22 mouse cellular contexts compared by ENCODE assay signal in genomic region chr6:37245757-37246156, GRCm38 (mm10). TPM values are rescaled to one million over a fixed set of nuclear protein-coding genes. Genes with fewer than 3 reads are reported as not detected.
DNase-seq lines count a peak whose midpoint lies in the region; ATAC-seq and TF ChIP-seq lines count a peak whose summit lies in the region.
"Had no signal": no experiment of that assay in that cellular context is flagged by ENCODE, and none has a peak within 500 bp of the region (broad histone marks: within the 10 kb centered on the region; RNA-seq: fewer than 3 reads in every experiment).

No protein-coding gene starts in this region.

- peaks cover 7% of the 10 kb centered on the region; the same call in 1 of the 2 replicates for H3K4me1 ChIP-seq in forebrain, embryonic 14.5 days (ENCODE audit: control insufficient read depth, insufficient read depth, low read length)
- H3K4me1 ChIP-seq in forebrain, embryonic 11.5 days (replicated peaks; ENCODE audit: control insufficient read depth, insufficient read depth, low read length), result no peaks in the 10 kb centered on the region
- no peaks in the 10 kb centered on the region; the same call in 1 of the 2 replicates for H3K4me1 ChIP-seq in hindbrain, postnatal 0 days (ENCODE audit: insufficient read depth, low read length)
- no peaks in the 10 kb centered on the region; the same call in 1 of the 2 replicates for H3K4me1 ChIP-seq in hindbrain, embryonic 16.5 days (ENCODE audit: control insufficient read depth, insufficient read depth, low read depth, low read length)
- peaks cover 9% of the 10 kb centered on the region for H3K4me1 ChIP-seq in neural tube, embryonic 15.5 days
- H3K4me1 ChIP-seq in forebrain, postnatal 0 days (ENCODE audit: insufficient read depth), result peaks cover 18% of the 10 kb centered on the region
- H3K4me1 ChIP-seq: embryonic facial prominence, embryonic 13.5 days; limb, embryonic 12.5 days; liver, embryonic 12.5 days had no signal

- no peak overlapping the region for H3K4me3 ChIP-seq in forebrain, embryonic 14.5 days (ENCODE audit: low read depth, low read length)
- no peak overlapping the region for H3K4me3 ChIP-seq in forebrain, embryonic 11.5 days (ENCODE audit: low read depth, low read length)
- no peak overlapping the region for H3K4me3 ChIP-seq in hindbrain, postnatal 0 days (ENCODE audit: low read length)
- no peak overlapping the region for H3K4me3 ChIP-seq in hindbrain, embryonic 16.5 days (ENCODE audit: low read length)
- no peak overlapping the region for H3K4me3 ChIP-seq in neural tube, embryonic 15.5 days (replicated peaks)
- no peak overlapping the region for H3K4me3 ChIP-seq in forebrain, postnatal 0 days (ENCODE audit: low read depth, low read length)
- H3K4me3 ChIP-seq: embryonic facial prominence, embryonic 13.5 days; limb, embryonic 12.5 days; liver, embryonic 12.5 days; megakaryocyte, embryonic 14.5 days had no signal

- H3K9me3 ChIP-seq in forebrain, embryonic 14.5 days (replicated peaks; ENCODE audit: control insufficient read depth, low read length), result no peaks in the 10 kb centered on the region
- no peaks in the 10 kb centered on the region for H3K9me3 ChIP-seq in forebrain, embryonic 11.5 days (ENCODE audit: control insufficient read depth, low read length)
- H3K9me3 ChIP-seq in hindbrain, postnatal 0 days (ENCODE audit: low read length), result no peaks in the 10 kb centered on the region
- no peaks in the 10 kb centered on the region for H3K9me3 ChIP-seq in hindbrain, embryonic 16.5 days (ENCODE audit: control insufficient read depth, low read length)
- H3K9me3 ChIP-seq in neural tube, embryonic 15.5 days (replicated peaks), result no peaks in the 10 kb centered on the region
- no peaks in the 10 kb centered on the region for H3K9me3 ChIP-seq in forebrain, postnatal 0 days (ENCODE audit: low read length)
- H3K9me3 ChIP-seq: embryonic facial prominence, embryonic 13.5 days; limb, embryonic 12.5 days; liver, embryonic 12.5 days had no signal

- DNase-seq in forebrain, embryonic 14.5 days (ENCODE audit: low spot score), result peak; percentile 81
- no peak for DNase-seq in forebrain, embryonic 11.5 days (ENCODE audit: low spot score)
- DNase-seq in hindbrain, postnatal 0 days (ENCODE audit: low spot score), result peak; percentile 64
- DNase-seq in neural tube, embryonic 10.5 days (ENCODE audit: extremely low spot score, low spot score), result no peak
- DNase-seq in forebrain, postnatal 0 days, result peak; percentile 70
- DNase-seq in yolk sac, embryonic 10.5 days (ENCODE audit: low spot score), result no peak
- DNase-seq: adrenal gland, postnatal 36 days; cerebellum, adult 9-10 months; gastrocnemius, postnatal 25 days; heart, postnatal 10 days; kidney, adult 18-20 months; layer of hippocampus, postnatal 36 days; lung, adult 2 months had no signal

- TF ChIP-seq CTCF in hindbrain, postnatal 0 days (IDR thresholded peaks at IDR 0.05; ENCODE audit: low read depth), result no peak
- TF ChIP-seq CTCF in forebrain, postnatal 0 days (IDR thresholded peaks at IDR 0.05; ENCODE audit: low read depth), result no peak

- no peak overlapping the region for H3K4me2 ChIP-seq in forebrain, embryonic 14.5 days (ENCODE audit: low read length)
- no peak overlapping the region for H3K4me2 ChIP-seq in forebrain, embryonic 11.5 days (ENCODE audit: low read depth, low read length, severe bottlenecking)
- H3K4me2 ChIP-seq in hindbrain, postnatal 0 days (ENCODE audit: low read depth, low read length), result no peak overlapping the region
- H3K4me2 ChIP-seq in hindbrain, embryonic 16.5 days (ENCODE audit: low read length), result no peak overlapping the region
- H3K4me2 ChIP-seq in neural tube, embryonic 15.5 days, result no peak overlapping the region
- H3K4me2 ChIP-seq in forebrain, postnatal 0 days (ENCODE audit: low read depth), result no peak overlapping the region
- H3K4me2 ChIP-seq: embryonic facial prominence, embryonic 13.5 days; limb, embryonic 12.5 days; liver, embryonic 12.5 days had no signal

- H3K27ac ChIP-seq in forebrain, embryonic 14.5 days (ENCODE audit: low read depth, low read length), result no peak overlapping the region
- H3K27ac ChIP-seq in forebrain, embryonic 11.5 days (ENCODE audit: low read depth, low read length), result no peak overlapping the region
- peak overlapping the region; percentile 46; the same call in 1 of the 2 replicates for H3K27ac ChIP-seq in hindbrain, postnatal 0 days
- no peak overlapping the region; the same call in 1 of the 2 replicates for H3K27ac ChIP-seq in hindbrain, embryonic 16.5 days (ENCODE audit: low read depth, low read length)
- 0 out of 2 replicates have a peak overlapping the region, but pooled peaks have one; percentile 33 for H3K27ac ChIP-seq in neural tube, embryonic 15.5 days (replicated peaks)
- H3K27ac ChIP-seq in forebrain, postnatal 0 days (ENCODE audit: low read depth, low read length), result peak overlapping the region; percentile 74; the same call in 1 of the 2 replicates
- H3K27ac ChIP-seq: embryonic facial prominence, embryonic 13.5 days; kidney, postnatal 0 days; limb, embryonic 12.5 days; liver, embryonic 12.5 days had no signal

- H3K36me3 ChIP-seq in forebrain, embryonic 14.5 days (ENCODE audit: control insufficient read depth, insufficient read depth, low read length), result no peaks in the 10 kb centered on the region
- H3K36me3 ChIP-seq in forebrain, embryonic 11.5 days (ENCODE audit: control insufficient read depth, insufficient read depth, low read length), result no peaks in the 10 kb centered on the region
- no peaks in the 10 kb centered on the region for H3K36me3 ChIP-seq in hindbrain, postnatal 0 days (ENCODE audit: insufficient read depth, low read length)
- no peaks in the 10 kb centered on the region for H3K36me3 ChIP-seq in hindbrain, embryonic 16.5 days (ENCODE audit: control insufficient read depth, insufficient read depth, low read length)
- H3K36me3 ChIP-seq in neural tube, embryonic 15.5 days, result no peaks in the 10 kb centered on the region
- H3K36me3 ChIP-seq in forebrain, postnatal 0 days (ENCODE audit: insufficient read depth), result no peaks in the 10 kb centered on the region
- H3K36me3 ChIP-seq: embryonic facial prominence, embryonic 13.5 days; limb, embryonic 12.5 days; liver, embryonic 12.5 days had no signal

- ATAC-seq in forebrain, embryonic 14.5 days, result peak; percentile 52
- no peak for ATAC-seq in forebrain, embryonic 11.5 days (replicated peaks; ENCODE audit: low FRiP score)
- no peak for ATAC-seq in hindbrain, postnatal 0 days
- ATAC-seq in hindbrain, embryonic 16.5 days, result no peak
- no peak for ATAC-seq in neural tube, embryonic 15.5 days (ENCODE audit: low FRiP score)
- ATAC-seq in forebrain, postnatal 0 days, result peak; percentile 54
- ATAC-seq: liver, embryonic 12.5 days had no signal

- H3K27me3 ChIP-seq in forebrain, embryonic 14.5 days (replicated peaks; ENCODE audit: control insufficient read depth, insufficient read depth, low read length), result no peaks in the 10 kb centered on the region
- no peaks in the 10 kb centered on the region for H3K27me3 ChIP-seq in forebrain, embryonic 11.5 days (ENCODE audit: control insufficient read depth, insufficient read depth, low read length)
- no peaks in the 10 kb centered on the region for H3K27me3 ChIP-seq in hindbrain, postnatal 0 days (ENCODE audit: insufficient read depth, low read length)
- H3K27me3 ChIP-seq in hindbrain, embryonic 16.5 days (replicated peaks; ENCODE audit: control insufficient read depth, insufficient read depth, low read length), result no peaks in the 10 kb centered on the region
- H3K27me3 ChIP-seq in neural tube, embryonic 15.5 days (replicated peaks), result no peaks in the 10 kb centered on the region
- H3K27me3 ChIP-seq in forebrain, postnatal 0 days (ENCODE audit: insufficient read depth, low read length), result no peaks in the 10 kb centered on the region
- H3K27me3 ChIP-seq: CH12.LX; embryonic facial prominence, embryonic 13.5 days; limb, embryonic 12.5 days; liver, embryonic 12.5 days had no signal

- H3K9ac ChIP-seq in forebrain, embryonic 14.5 days (ENCODE audit: low read length), result no peak overlapping the region
- no peak overlapping the region for H3K9ac ChIP-seq in forebrain, embryonic 11.5 days (ENCODE audit: low read length)
- no peak overlapping the region for H3K9ac ChIP-seq in hindbrain, postnatal 0 days (replicated peaks; ENCODE audit: low read length)
- no peak overlapping the region for H3K9ac ChIP-seq in hindbrain, embryonic 16.5 days (ENCODE audit: low read depth, low read length)
- H3K9ac ChIP-seq in neural tube, embryonic 15.5 days (replicated peaks), result no peak overlapping the region
- no peak overlapping the region for H3K9ac ChIP-seq in forebrain, postnatal 0 days
- H3K9ac ChIP-seq: embryonic facial prominence, embryonic 13.5 days; limb, embryonic 12.5 days; liver, embryonic 12.5 days had no signal

- WGBS in forebrain, embryonic 14.5 days, result 28% methylated on average over 7 of the region's 7 CpGs
- 73% methylated on average over 7 of the region's 7 CpGs for WGBS in forebrain, embryonic 11.5 days
- WGBS in hindbrain, postnatal 0 days, result 47% methylated on average over 7 of the region's 7 CpGs
- WGBS in hindbrain, embryonic 16.5 days, result 67% methylated on average over 7 of the region's 7 CpGs
- WGBS in neural tube, embryonic 15.5 days, result 71% methylated on average over 7 of the region's 7 CpGs
- 20% methylated on average over 7 of the region's 7 CpGs for WGBS in forebrain, postnatal 0 days

RNA-seq across cellular contexts. Expression of gene Dgki, which starts 54.2 kb away (rescaled TPM):
- polyA plus RNA-seq in forebrain, embryonic 14.5 days (2014; fragmentation: Nextera tagmentation; extraction: Ambion mirVana), result 3.8 and 7.5 TPM in 2 replicates
- 2.8 TPM in 2 replicates for polyA plus RNA-seq in forebrain, embryonic 11.5 days (2014; fragmentation: Nextera tagmentation; extraction: Ambion mirVana)
- total RNA-seq in hindbrain, postnatal 0 days (2014; rRNA removed), result 20.1 and 22.3 TPM in 2 replicates
- polyA plus RNA-seq in hindbrain, postnatal 0 days (2015; fragmentation: Nextera tagmentation; extraction: Ambion mirVana), result 4.4 and 4.5 TPM in 2 replicates
- 6.0 and 6.7 TPM in 2 replicates for polyA plus RNA-seq in hindbrain, embryonic 16.5 days (2015; fragmentation: Nextera tagmentation; extraction: Ambion mirVana)
- 6.5 and 7.1 TPM in 2 replicates for polyA plus RNA-seq in neural tube, embryonic 15.5 days (2015; fragmentation: Nextera tagmentation; extraction: Ambion mirVana)
- 30.2 and 34.0 TPM in 2 replicates for total RNA-seq in forebrain, postnatal 0 days (2014; rRNA removed)
- polyA plus RNA-seq in forebrain, postnatal 0 days (2015; fragmentation: Nextera tagmentation; extraction: Ambion mirVana), result 3.3 and 5.5 TPM in 2 replicates
- total RNA-seq: MEL had no signal

Comparison
In these comparisons a context has a peak if more than half of its experiments do, and no peak if none do; other contexts are left out.
1. ATAC-seq: peak in forebrain, embryonic 14.5 days (single experiment) and forebrain, postnatal 0 days (single experiment); none in forebrain, embryonic 11.5 days (single experiment), hindbrain, postnatal 0 days (single experiment), hindbrain, embryonic 16.5 days (single experiment) and neural tube, embryonic 15.5 days (single experiment).
2. DNase-seq: peak in forebrain, embryonic 14.5 days (single experiment), hindbrain, postnatal 0 days (single experiment) and forebrain, postnatal 0 days (single experiment); none in forebrain, embryonic 11.5 days (single experiment), neural tube, embryonic 10.5 days (single experiment) and yolk sac, embryonic 10.5 days (single experiment).
3. H3K27ac ChIP-seq: peak in hindbrain, postnatal 0 days (single experiment), neural tube, embryonic 15.5 days (single experiment) and forebrain, postnatal 0 days (single experiment); none in forebrain, embryonic 14.5 days (single experiment), forebrain, embryonic 11.5 days (single experiment) and hindbrain, embryonic 16.5 days (single experiment).